Mouse (Mus musculus) liver, postnatal 0 days (tissue): ENCODE measurements around the gene AI661453.

Experiments used
- CTCF ChIP-seq: sonication (generic); IDR thresholded peaks from 2 replicates; pipeline ENCODE4 v1.5.1; 2016; ENCODE audit warnings: antibody characterized with exemption, low read depth
- EP300 ChIP-seq: IDR thresholded peaks from 2 replicates; pipeline ENCODE4 v1.6.1; 2016; ENCODE audit warnings: antibody characterized with exemption, low read depth, mild to moderate bottlenecking

GRCm38 (mm10) chr17:47466284-47466683 lies 29.9 kb downstream of the AI661453 start:
- TF ChIP-seq CTCF (no peak), EP300 (no peak)
